Mouse (Mus musculus): ENCODE data around the gene Pagr1b. TPM values are rescaled to one million over a fixed set of nuclear protein-coding genes. Genes with fewer than 3 reads are reported as not detected.

The Pagr1b gene
- polyA plus RNA-seq, 1 experiment from 2014 or later, result 0.45 TPM

DNA sequence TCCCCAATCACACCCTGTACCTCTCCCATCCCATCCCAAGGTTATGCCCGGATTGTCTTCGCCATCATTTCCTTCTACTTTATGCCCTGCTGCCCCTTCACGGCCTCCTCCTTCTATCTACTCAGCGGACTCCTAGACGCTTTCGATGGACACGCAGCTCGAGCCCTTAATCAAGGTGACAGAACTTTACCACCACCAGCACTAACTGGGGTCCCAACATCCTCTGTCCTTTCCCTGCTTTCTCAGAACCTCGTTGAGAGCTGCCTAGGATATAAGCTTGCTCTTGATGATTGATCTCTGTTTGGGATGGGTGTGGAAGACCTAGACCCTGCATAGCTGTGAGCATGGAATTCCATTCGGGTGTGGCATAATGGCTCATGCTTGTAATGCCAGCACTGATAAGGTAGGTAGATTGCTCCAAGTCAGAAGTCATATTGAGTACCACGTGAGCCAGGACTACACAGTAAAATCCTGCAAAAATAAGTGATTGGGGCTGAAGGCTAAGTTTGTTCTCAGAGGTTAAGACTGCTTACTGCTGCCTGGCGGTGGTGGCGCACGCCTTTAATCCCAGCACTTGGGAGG, 39.3 kb downstream of the Pagr1b start:
- WGBS, result 23% methylated on average over 14 of the region's 14 CpGs
- DNase-seq (ENCODE audit: low spot score), result peak; percentile 71
- Histone ChIP-seq H3K27me3 (replicated peaks; ENCODE audit: control insufficient read depth, insufficient read depth, low read length) (no peaks in the 10 kb centered on the region), H3K9ac (ENCODE audit: low read length) (peak overlapping the region; percentile 94), H3K36me3 (ENCODE audit: control insufficient read depth, insufficient read depth, low read length) (peaks cover 35% of the 10 kb centered on the region), H3K4me3 (ENCODE audit: low read depth, low read length) (peak overlapping the region; percentile 97), H3K9me3 (ENCODE audit: control insufficient read depth, low read length) (no peaks in the 10 kb centered on the region), H3K4me2 (ENCODE audit: low read length) (peak overlapping the region; percentile 66), H3K4me1 (replicated peaks; ENCODE audit: control insufficient read depth, insufficient read depth, low read length) (0 out of 2 replicates have a peak, but pooled peaks cover 5% of the 10 kb centered on the region), H3K27ac (ENCODE audit: low read depth) (peak overlapping the region; percentile 94)
- 0 out of 2 replicates have a peak, but pooled peaks have one; percentile 40 for ATAC-seq (replicated peaks; ENCODE audit: low FRiP score, low TSS enrichment, low read depth)

DNA sequence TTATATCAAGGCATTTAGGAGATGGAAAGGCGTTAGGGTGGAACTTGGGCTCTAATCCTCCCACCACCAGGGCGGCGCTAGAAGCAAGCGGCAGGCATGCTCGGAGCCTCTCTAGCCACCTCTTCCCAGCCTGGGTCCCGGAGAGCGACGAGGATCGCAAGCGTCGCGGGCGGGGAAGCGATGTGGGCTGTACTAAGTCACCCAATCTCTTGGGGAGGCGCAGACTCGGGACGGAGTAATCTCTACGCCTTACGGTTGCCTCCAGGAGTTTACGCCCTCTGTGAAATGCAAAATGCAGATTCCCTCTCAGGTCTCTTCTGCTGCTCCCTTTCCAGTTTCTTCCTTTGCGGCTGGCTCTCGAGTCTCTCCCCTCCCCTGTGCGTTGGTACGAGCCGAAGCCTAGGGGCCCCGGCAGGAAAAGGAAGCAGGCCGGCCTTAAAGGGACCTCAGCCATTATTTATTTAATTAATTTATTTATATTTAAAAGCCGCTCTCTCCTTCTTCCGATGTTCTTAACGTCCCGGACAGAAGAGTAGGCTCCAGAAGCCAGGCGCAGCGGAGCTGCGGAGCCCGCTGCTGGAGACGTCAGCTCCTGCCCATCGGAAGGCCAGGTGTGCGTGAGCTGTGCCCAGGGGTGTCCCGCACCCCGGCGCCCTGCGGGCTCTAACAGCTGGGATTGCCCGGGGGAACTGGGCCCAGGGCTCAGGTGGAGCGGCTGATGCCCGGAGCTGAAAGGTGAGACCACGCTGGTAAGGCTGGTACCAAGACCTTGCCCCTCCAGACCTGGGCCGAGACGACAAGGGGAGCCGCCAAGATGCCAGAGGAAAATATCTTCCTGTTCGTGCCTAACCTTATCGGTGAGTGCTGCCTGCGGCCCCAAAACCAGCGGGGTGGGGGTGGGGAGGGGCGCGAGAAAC, 40.1 kb downstream of the Pagr1b start, which contains the start of gene Cdiptos:
Cdiptos (minus strand) TSS at position 149 of the 917 bp plus-strand sequence.
- Histone ChIP-seq H3K9me3 (ENCODE audit: control insufficient read depth, low read length) (no peaks in the 10 kb centered on the region), H3K4me1 (replicated peaks; ENCODE audit: control insufficient read depth, insufficient read depth, low read length) (0 out of 2 replicates have a peak, but pooled peaks cover 5% of the 10 kb centered on the region), H3K9ac (ENCODE audit: low read length) (peak within 1 kb of the TSS; percentile 94), H3K36me3 (ENCODE audit: control insufficient read depth, insufficient read depth, low read length) (peaks cover 34% of the 10 kb centered on the region), H3K27ac (ENCODE audit: low read depth) (peak within 1 kb of the TSS; percentile 94), H3K27me3 (replicated peaks; ENCODE audit: control insufficient read depth, insufficient read depth, low read length) (no peaks in the 10 kb centered on the region), H3K4me3 (ENCODE audit: low read depth, low read length) (peak within 1 kb of the TSS; percentile 97), H3K4me2 (ENCODE audit: low read length) (peak within 1 kb of the TSS; percentile 66)
- WGBS, result under 1% methylated on average over 55 of the region's 55 CpGs
- DNase-seq (ENCODE audit: low spot score) (peak; percentile 99), ATAC-seq (replicated peaks; ENCODE audit: low FRiP score, low TSS enrichment, low read depth) (peak; percentile 95)

DNA sequence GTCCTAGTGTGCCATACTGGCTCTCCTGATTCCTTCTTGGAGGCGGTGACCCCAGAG, 40.6 kb downstream of the Pagr1b start, which contains the start of gene Cdipt:
Cdipt (plus strand) TSS at position 22 of the 57 bp plus-strand sequence.
- Histone ChIP-seq H3K4me2 (ENCODE audit: low read length) (peak within 1 kb of the TSS; percentile 66), H3K36me3 (ENCODE audit: control insufficient read depth, insufficient read depth, low read length) (peaks cover 30% of the 10 kb centered on the region), H3K27ac (ENCODE audit: low read depth) (peak within 1 kb of the TSS; percentile 94), H3K4me3 (ENCODE audit: low read depth, low read length) (peak within 1 kb of the TSS; percentile 97), H3K9ac (ENCODE audit: low read length) (peak within 1 kb of the TSS; percentile 94), H3K9me3 (ENCODE audit: control insufficient read depth, low read length) (no peaks in the 10 kb centered on the region), H3K27me3 (replicated peaks; ENCODE audit: control insufficient read depth, insufficient read depth, low read length) (no peaks in the 10 kb centered on the region), H3K4me1 (replicated peaks; ENCODE audit: control insufficient read depth, insufficient read depth, low read length) (0 out of 2 replicates have a peak, but pooled peaks cover 5% of the 10 kb centered on the region)
- ATAC-seq (replicated peaks; ENCODE audit: low FRiP score, low TSS enrichment, low read depth) (no peak), DNase-seq (ENCODE audit: low spot score) (no peak)
- 5% methylated on average over 1 of the region's 1 CpGs for WGBS

DNA sequence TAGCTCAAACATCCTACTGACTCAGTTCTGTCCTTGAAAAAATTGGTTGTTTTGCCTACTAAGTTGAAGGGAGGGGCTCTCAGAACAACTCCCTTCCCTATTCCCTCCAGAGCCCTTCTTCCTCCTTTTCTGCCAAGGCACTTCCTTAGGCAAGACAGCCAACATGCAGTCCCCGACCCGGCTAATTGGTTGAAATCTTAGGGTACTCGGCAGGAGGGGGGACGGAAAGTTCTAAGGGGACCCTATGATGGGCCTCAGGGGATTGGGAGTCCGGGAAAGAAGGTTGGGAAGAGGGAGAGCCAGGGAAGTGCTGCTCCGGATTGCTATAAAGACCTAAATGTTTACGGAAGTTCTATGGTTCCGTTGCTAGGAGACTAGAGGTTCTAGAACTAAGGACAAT, 40.8 kb downstream of the Pagr1b start:
- 14% methylated on average over 8 of the region's 8 CpGs for WGBS
- 0 out of 2 replicates have a peak, but pooled peaks have one; percentile 0 for ATAC-seq (replicated peaks; ENCODE audit: low FRiP score, low TSS enrichment, low read depth)

DNA sequence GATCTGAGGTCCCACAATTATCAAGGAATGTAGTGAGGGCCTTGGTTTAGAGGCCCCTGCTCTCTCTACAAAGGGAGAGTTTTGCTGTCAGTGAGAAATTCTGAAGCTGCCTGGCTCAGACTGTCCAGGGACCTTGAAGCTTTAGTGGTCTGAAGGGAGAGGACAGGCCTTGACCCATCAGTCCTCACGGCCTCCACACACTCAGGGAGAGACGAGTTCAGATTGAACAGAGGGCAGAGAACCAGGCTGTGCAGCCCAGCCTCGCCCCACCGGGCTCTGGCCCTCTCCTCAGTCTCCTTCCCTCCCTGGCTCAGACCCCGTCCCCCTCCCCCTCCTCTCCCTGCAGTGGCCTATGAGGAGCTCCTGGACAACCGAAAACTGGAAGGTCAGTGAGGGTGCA, 48.9 kb downstream of the Pagr1b start:
- DNase-seq (ENCODE audit: low spot score) (no peak), ATAC-seq (replicated peaks; ENCODE audit: low FRiP score, low TSS enrichment, low read depth) (no peak)
- no peak overlapping the region for H3K9ac ChIP-seq (ENCODE audit: low read length)
- WGBS, result 62% methylated on average over 6 of the region's 6 CpGs
- H3K4me3 ChIP-seq (ENCODE audit: low read depth, low read length), result no peak overlapping the region
- no peaks in the 10 kb centered on the region for H3K9me3 ChIP-seq (ENCODE audit: control insufficient read depth, low read length)
- H3K4me1 ChIP-seq (replicated peaks; ENCODE audit: control insufficient read depth, insufficient read depth, low read length), result no peaks in the 10 kb centered on the region
- no peaks in the 10 kb centered on the region for H3K36me3 ChIP-seq (ENCODE audit: control insufficient read depth, insufficient read depth, low read length)
- peaks cover 14% of the 10 kb centered on the region for H3K27me3 ChIP-seq (replicated peaks; ENCODE audit: control insufficient read depth, insufficient read depth, low read length)
- no peak overlapping the region for H3K4me2 ChIP-seq (ENCODE audit: low read length)
- no peak overlapping the region for H3K27ac ChIP-seq (ENCODE audit: low read depth)

More for the DNA sequence above, 40.8 kb downstream of the Pagr1b start:
- H3K9me3 ChIP-seq (ENCODE audit: control insufficient read depth, low read length), result no peaks in the 10 kb centered on the region
- peak overlapping the region; percentile 49; the same call in 1 of the 2 replicates for H3K27ac ChIP-seq (ENCODE audit: low read depth)
- no peak for DNase-seq (ENCODE audit: low spot score)
- peak overlapping the region; percentile 97 for H3K4me3 ChIP-seq (ENCODE audit: low read depth, low read length)
- peak overlapping the region; percentile 66 for H3K4me2 ChIP-seq (ENCODE audit: low read length)
- 0 out of 2 replicates have a peak, but pooled peaks cover 5% of the 10 kb centered on the region for H3K4me1 ChIP-seq (replicated peaks; ENCODE audit: control insufficient read depth, insufficient read depth, low read length)
- peak overlapping the region; percentile 94; the same call in 1 of the 2 replicates for H3K9ac ChIP-seq (ENCODE audit: low read length)
- H3K36me3 ChIP-seq (ENCODE audit: control insufficient read depth, insufficient read depth, low read length), result peaks cover 28% of the 10 kb centered on the region
- no peaks in the 10 kb centered on the region for H3K27me3 ChIP-seq (replicated peaks; ENCODE audit: control insufficient read depth, insufficient read depth, low read length)

DNA sequence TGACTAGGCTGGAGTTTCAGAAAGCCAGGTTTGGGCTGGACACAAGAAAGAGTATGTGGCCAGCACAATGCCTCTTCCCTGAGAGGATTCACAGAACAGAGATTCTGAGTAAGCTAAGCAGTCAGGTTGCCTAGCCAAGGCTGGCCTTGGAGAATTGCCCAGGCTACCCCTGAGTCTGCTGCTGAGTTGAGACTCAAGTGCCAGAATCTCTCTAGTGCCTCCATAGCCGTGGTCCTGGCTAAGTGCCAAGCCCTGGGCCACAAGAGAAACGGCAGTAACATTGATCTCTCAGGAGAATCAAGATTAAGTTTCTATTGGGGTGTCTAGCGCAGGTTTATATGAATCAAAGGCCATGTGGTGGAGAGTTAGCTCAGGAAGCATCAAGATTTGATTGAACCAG, 50.7 kb downstream of the Pagr1b start:
- peaks cover 18% of the 10 kb centered on the region for H3K27me3 ChIP-seq (replicated peaks; ENCODE audit: control insufficient read depth, insufficient read depth, low read length)
- no peak overlapping the region for H3K4me2 ChIP-seq (ENCODE audit: low read length)
- H3K36me3 ChIP-seq (ENCODE audit: control insufficient read depth, insufficient read depth, low read length), result no peaks in the 10 kb centered on the region
- H3K9ac ChIP-seq (ENCODE audit: low read length), result no peak overlapping the region
- DNase-seq (ENCODE audit: low spot score) (no peak), ATAC-seq (replicated peaks; ENCODE audit: low FRiP score, low TSS enrichment, low read depth) (no peak)
- no peak overlapping the region for H3K4me3 ChIP-seq (ENCODE audit: low read depth, low read length)
- H3K27ac ChIP-seq (ENCODE audit: low read depth), result no peak overlapping the region
- H3K9me3 ChIP-seq (ENCODE audit: control insufficient read depth, low read length), result no peaks in the 10 kb centered on the region
- H3K4me1 ChIP-seq (replicated peaks; ENCODE audit: control insufficient read depth, insufficient read depth, low read length), result no peaks in the 10 kb centered on the region
- 65% methylated on average over 3 of the region's 3 CpGs for WGBS

DNA sequence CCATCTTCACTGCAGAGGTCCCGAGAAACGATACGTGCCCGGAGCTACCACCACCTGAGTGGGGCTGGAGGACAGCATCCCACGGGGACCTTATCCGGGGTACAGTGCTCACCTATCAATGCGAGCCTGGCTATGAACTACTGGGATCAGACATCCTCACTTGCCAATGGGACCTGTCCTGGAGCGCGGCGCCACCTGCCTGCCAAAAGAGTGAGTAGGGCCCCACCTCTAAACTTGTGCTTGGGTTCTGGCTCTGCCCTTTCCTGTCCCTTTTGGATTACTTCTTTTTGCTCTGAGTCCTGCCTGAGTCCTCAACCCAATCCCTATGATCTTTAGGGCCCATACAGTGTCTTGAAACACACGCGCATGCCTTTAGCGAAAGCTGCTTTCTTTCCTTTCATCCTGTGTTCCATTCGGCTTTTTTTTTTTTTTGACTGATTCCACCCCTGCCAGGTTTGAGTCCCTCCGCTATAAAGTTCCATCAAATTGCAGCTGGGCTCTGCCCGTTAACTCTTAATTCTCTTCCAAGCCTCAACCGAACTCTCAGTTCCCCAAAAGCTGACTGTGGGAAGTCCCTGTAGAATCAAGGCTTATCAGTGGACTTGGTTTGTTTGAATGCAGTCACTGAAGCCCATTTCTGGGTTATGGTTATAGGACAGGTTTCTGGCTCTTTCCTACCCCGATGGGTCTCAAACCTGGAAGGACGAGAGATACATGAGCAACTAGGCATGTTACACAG, 52.6 kb downstream of the Pagr1b start:
- no peak overlapping the region for H3K4me2 ChIP-seq (ENCODE audit: low read length)
- no peaks in the 10 kb centered on the region for H3K4me1 ChIP-seq (replicated peaks; ENCODE audit: control insufficient read depth, insufficient read depth, low read length)
- no peak for DNase-seq (ENCODE audit: low spot score)
- no peaks in the 10 kb centered on the region for H3K9me3 ChIP-seq (ENCODE audit: control insufficient read depth, low read length)
- no peak overlapping the region for H3K4me3 ChIP-seq (ENCODE audit: low read depth, low read length)
- peaks cover 18% of the 10 kb centered on the region for H3K27me3 ChIP-seq (replicated peaks; ENCODE audit: control insufficient read depth, insufficient read depth, low read length)
- 25% methylated on average over 19 of the region's 19 CpGs for WGBS
- no peak overlapping the region for H3K27ac ChIP-seq (ENCODE audit: low read depth)
- no peak for ATAC-seq (replicated peaks; ENCODE audit: low FRiP score, low TSS enrichment, low read depth)
- no peaks in the 10 kb centered on the region for H3K36me3 ChIP-seq (ENCODE audit: control insufficient read depth, insufficient read depth, low read length)
- H3K9ac ChIP-seq (ENCODE audit: low read length), result no peak overlapping the region

DNA sequence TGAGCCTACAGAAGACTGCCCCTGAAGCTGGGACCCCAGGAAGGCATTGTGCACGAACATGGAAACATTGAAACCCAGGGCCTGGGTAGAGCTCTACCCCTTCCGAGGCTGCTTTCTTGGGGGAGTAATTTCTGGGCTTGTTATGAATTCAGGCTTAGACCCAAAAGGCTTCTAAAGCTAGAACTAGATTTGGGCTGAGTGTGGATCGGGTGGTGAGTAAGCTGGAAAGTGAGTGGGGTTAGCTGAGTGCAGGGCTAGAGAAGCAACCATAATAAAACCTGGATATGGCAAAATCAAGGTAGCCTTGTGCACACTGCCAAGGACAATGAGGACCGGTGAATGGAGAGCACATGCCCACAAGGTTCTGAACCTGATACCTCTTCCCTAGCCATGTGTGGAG, 54.3 kb downstream of the Pagr1b start:
- ATAC-seq (replicated peaks; ENCODE audit: low FRiP score, low TSS enrichment, low read depth) (no peak), DNase-seq (ENCODE audit: low spot score) (no peak)
- 87% methylated on average over 4 of the region's 4 CpGs for WGBS
- H3K4me2 ChIP-seq (ENCODE audit: low read length), result no peak overlapping the region
- no peaks in the 10 kb centered on the region for H3K4me1 ChIP-seq (replicated peaks; ENCODE audit: control insufficient read depth, insufficient read depth, low read length)
- no peak overlapping the region for H3K27ac ChIP-seq (ENCODE audit: low read depth)
- H3K4me3 ChIP-seq (ENCODE audit: low read depth, low read length), result no peak overlapping the region
- H3K9ac ChIP-seq (ENCODE audit: low read length), result no peak overlapping the region
- H3K36me3 ChIP-seq (ENCODE audit: control insufficient read depth, insufficient read depth, low read length), result no peaks in the 10 kb centered on the region
- no peaks in the 10 kb centered on the region for H3K9me3 ChIP-seq (ENCODE audit: control insufficient read depth, low read length)
- peaks cover 18% of the 10 kb centered on the region for H3K27me3 ChIP-seq (replicated peaks; ENCODE audit: control insufficient read depth, insufficient read depth, low read length)
